Mouse (Mus musculus) ES-Bruce4 (cell line): ENCODE measurements around the gene Phlpp1. TPM values are rescaled to one million over a fixed set of nuclear protein-coding genes. Genes with fewer than 3 reads are reported as not detected.

ENCODE experiments used
- H3K27ac ChIP-seq: 2 replicates; pipeline ENCODE4 v1.5.1; 2012; ENCODE audit warnings: low read length, inconsistent platforms; ENCODE audit not compliant: insufficient read depth
- H3K27me3 ChIP-seq: 2 replicates; pipeline ENCODE4 v1.6.1; 2012; ENCODE audit warnings: mild to moderate bottlenecking, low read length, inconsistent platforms; ENCODE audit not compliant: control insufficient read depth, poor library complexity, insufficient read depth, severe bottlenecking
- H3K36me3 ChIP-seq: 2 replicates; pipeline ENCODE4 v1.6.1; 2012; ENCODE audit warnings: inconsistent platforms, mild to moderate bottlenecking, low read length, moderate library complexity; ENCODE audit not compliant: control insufficient read depth, poor library complexity, insufficient read depth, severe bottlenecking
- H3K4me1 ChIP-seq: one replicate; pipeline ENCODE4 v1.8.1; 2011; ENCODE audit warnings: low read length; ENCODE audit not compliant: control insufficient read depth, insufficient read depth
- H3K4me3 ChIP-seq: 2 replicates; pipeline ENCODE4 v1.5.1; 2011; ENCODE audit warnings: low read depth, mild to moderate bottlenecking, low read length
- H3K9ac ChIP-seq: 2 replicates; pipeline ENCODE4 v1.6.1; 2012; ENCODE audit warnings: low read depth, mild to moderate bottlenecking, inconsistent platforms; ENCODE audit not compliant: poor library complexity, severe bottlenecking
- H3K9me3 ChIP-seq: replicated peaks from 2 replicates; pipeline ENCODE4 v1.6.1; 2012; ENCODE audit warnings: mild to moderate bottlenecking, low read length, inconsistent platforms; ENCODE audit not compliant: control insufficient read depth, poor library complexity, insufficient read depth, severe bottlenecking
- CTCF ChIP-seq: IDR thresholded peaks from one replicate; pipeline ENCODE4 v1.8.1; 2011; ENCODE audit warnings: low read depth, low read length
- EP300 ChIP-seq: IDR thresholded peaks from 2 replicates; pipeline ENCODE4 v1.6.1; 2011; ENCODE audit warnings: low read depth, low read length; ENCODE audit not compliant: insufficient read depth
- POLR2A ChIP-seq: IDR thresholded peaks from one replicate; pipeline ENCODE4 v1.8.1; 2011; ENCODE audit warnings: low read length; ENCODE audit not compliant: insufficient read depth
- polyA plus RNA-seq: library from polyadenylated mRNA; stranded (reverse); fragments of >200 nt; gene quantifications from 2 replicates; pipeline ENCODE4 v1.2.4, GENCODE M21; 2011; ENCODE audit warnings: low read depth; ENCODE audit not compliant: missing spikeins, insufficient read depth, insufficient read length

The Phlpp1 gene
- polyA plus RNA-seq, 1 experiment: 13.4 TPM

GRCm38 (mm10) chr1:106369330-106369729 lies 197.8 kb downstream of the Phlpp1 start:
- no peaks in the 10 kb centered on the region for H3K9me3 ChIP-seq
- no peaks in the 10 kb centered on the region for H3K27me3 ChIP-seq
- no peaks in the 10 kb centered on the region for H3K36me3 ChIP-seq
- H3K4me1 ChIP-seq: no peaks in the 10 kb centered on the region
- H3K9ac ChIP-seq: no peak overlapping the region
- no peak for TF ChIP-seq EP300
- TF ChIP-seq CTCF: no peak
- TF ChIP-seq POLR2A: no peak
- H3K4me3 ChIP-seq: no peak overlapping the region
- no peak overlapping the region for H3K27ac ChIP-seq

- H3K27me3 ChIP-seq: no peaks in the 10 kb centered on the region
- H3K4me3 ChIP-seq: no peak overlapping the region
- no peaks in the 10 kb centered on the region for H3K4me1 ChIP-seq
- no peak overlapping the region for H3K9ac ChIP-seq
- H3K36me3 ChIP-seq: no peaks in the 10 kb centered on the region
- no peak overlapping the region for H3K27ac ChIP-seq
- no peak for TF ChIP-seq EP300
- no peak for TF ChIP-seq POLR2A
- no peak for TF ChIP-seq CTCF
- no peaks in the 10 kb centered on the region for H3K9me3 ChIP-seq
Observed at GRCm38 (mm10) chr1:106372446-106372845, 200.9 kb downstream of the Phlpp1 start.

GRCm38 (mm10) chr1:106373656-106374055 lies 202.1 kb downstream of the Phlpp1 start:
- TF ChIP-seq CTCF (no peak), EP300 (no peak), POLR2A (no peak)
- Histone ChIP-seq H3K9ac (no peak overlapping the region), H3K4me1 (no peaks in the 10 kb centered on the region), H3K27ac (no peak overlapping the region), H3K9me3 (no peaks in the 10 kb centered on the region), H3K4me3 (no peak overlapping the region), H3K36me3 (no peaks in the 10 kb centered on the region), H3K27me3 (no peaks in the 10 kb centered on the region)

GRCm38 (mm10) chr1:106374274-106374673 lies 202.7 kb downstream of the Phlpp1 start:
- H3K27me3 ChIP-seq: no peaks in the 10 kb centered on the region
- H3K9ac ChIP-seq: no peak overlapping the region
- H3K9me3 ChIP-seq: no peaks in the 10 kb centered on the region
- H3K4me3 ChIP-seq: no peak overlapping the region
- no peak overlapping the region for H3K27ac ChIP-seq
- no peaks in the 10 kb centered on the region for H3K36me3 ChIP-seq
- TF ChIP-seq POLR2A (no peak), EP300 (no peak), CTCF (no peak)
- no peaks in the 10 kb centered on the region for H3K4me1 ChIP-seq

GRCm38 (mm10) chr1:106374971-106375370 lies 203.4 kb downstream of the Phlpp1 start:
- no peaks in the 10 kb centered on the region for H3K4me1 ChIP-seq
- TF ChIP-seq POLR2A (no peak), CTCF (no peak), EP300 (no peak)
- H3K9ac ChIP-seq: no peak overlapping the region

GRCm38 (mm10) chr1:106376003-106376402 lies 204.5 kb downstream of the Phlpp1 start:
- Histone ChIP-seq H3K4me3 (no peak overlapping the region), H3K9me3 (no peaks in the 10 kb centered on the region), H3K4me1 (no peaks in the 10 kb centered on the region), H3K36me3 (no peaks in the 10 kb centered on the region), H3K27me3 (no peaks in the 10 kb centered on the region), H3K27ac (no peak overlapping the region), H3K9ac (no peak overlapping the region)
- TF ChIP-seq POLR2A (no peak), CTCF (no peak), EP300 (no peak)

More at GRCm38 (mm10) chr1:106374971-106375370, 203.4 kb downstream of the Phlpp1 start:
- no peaks in the 10 kb centered on the region for H3K36me3 ChIP-seq
- H3K9me3 ChIP-seq: no peaks in the 10 kb centered on the region
- no peak overlapping the region for H3K27ac ChIP-seq
- H3K27me3 ChIP-seq: no peaks in the 10 kb centered on the region
- H3K4me3 ChIP-seq: no peak overlapping the region
